Mouse (Mus musculus) limb, embryonic 15.5 days (tissue): ENCODE measurements around the gene Ptgfrn. TPM values are rescaled to one million over a fixed set of nuclear protein-coding genes. Genes with fewer than 3 reads are reported as not detected.

Source experiments
- polyA plus RNA-seq: library from polyadenylated mRNA; unstranded; fragments of >200 nt; fragmentation: Nextera tagmentation; extraction: Ambion mirVana; gene quantifications from 2 replicates; pipeline ENCODE4 v1.2.1, GENCODE M21; 2015

Ptgfrn gene
- polyA plus RNA-seq, 1 experiment from 2014 or later, result 7.8 TPM

Other genes with a start within 250 kb of the Ptgfrn start
- 4.7 and 5.9 TPM in 2 replicates for gene Trim45, start 188.1 kb downstream of the Ptgfrn start, polyA plus RNA-seq
- 11.6 and 11.7 TPM in 2 replicates for gene Ttf2, start 140.6 kb downstream of the Ptgfrn start, polyA plus RNA-seq
- 0.23 and 0.37 TPM in 2 replicates for gene Cd101, start 80.7 kb downstream of the Ptgfrn start, polyA plus RNA-seq
- gene Cd2, start 177.7 kb upstream of the Ptgfrn start, polyA plus RNA-seq, result 0.20 TPM in 1 of 2 replicates, not detected in the other